Mouse (Mus musculus) naive thymus-derived CD4-positive, alpha-beta T cell, adult 2 months (primary cell): ENCODE measurements around the gene Tekt1.

Experiments used
- DNase-seq: peaks from one replicate; pipeline ENCODE4 v3.0.0-alpha.2; 2011; ENCODE audit warnings: low read depth

Gene Tekt1

DNA sequence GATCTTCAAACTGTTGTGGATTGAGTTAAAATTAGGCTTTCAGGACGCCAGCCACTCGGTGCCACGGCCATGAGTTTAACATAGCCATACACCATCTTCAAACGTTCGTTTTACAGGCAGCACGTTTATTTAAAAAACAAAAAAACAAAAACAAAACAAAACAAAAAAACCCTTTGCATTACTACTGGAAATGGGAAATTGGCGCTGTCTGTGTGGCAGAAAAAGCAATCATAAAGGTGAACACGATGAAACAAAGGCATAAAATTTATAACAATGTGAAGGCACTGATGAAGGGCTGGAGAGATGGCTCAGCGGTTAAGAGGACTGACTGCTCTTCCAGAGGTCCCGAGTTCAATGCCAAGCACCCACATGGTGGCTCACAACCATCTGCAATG lies at the start of gene Tekt1:
Tekt1 (minus strand) TSS at position 96 of the 395 bp plus-strand sequence.
- DNase-seq = no peak

DNA sequence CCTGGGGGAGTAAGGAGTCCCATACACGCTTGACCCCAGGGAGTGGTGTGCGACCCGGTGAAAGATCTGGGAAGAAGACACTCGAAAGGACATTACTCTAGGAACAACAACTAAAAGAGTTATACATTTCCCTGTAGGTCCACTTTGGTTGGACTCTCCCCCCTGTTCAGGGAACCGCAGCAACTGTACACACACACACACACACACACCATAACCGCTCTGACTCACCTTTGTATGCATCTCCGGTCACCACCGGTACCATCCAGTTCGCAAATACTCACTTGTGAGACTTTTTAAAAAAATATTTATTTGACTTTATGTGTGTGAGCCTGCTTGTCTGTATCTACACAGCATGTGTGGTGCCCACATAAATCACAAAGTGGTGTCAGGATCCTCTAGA lies 49.7 kb upstream of the Tekt1 start:
- DNase-seq = no peak

DNA sequence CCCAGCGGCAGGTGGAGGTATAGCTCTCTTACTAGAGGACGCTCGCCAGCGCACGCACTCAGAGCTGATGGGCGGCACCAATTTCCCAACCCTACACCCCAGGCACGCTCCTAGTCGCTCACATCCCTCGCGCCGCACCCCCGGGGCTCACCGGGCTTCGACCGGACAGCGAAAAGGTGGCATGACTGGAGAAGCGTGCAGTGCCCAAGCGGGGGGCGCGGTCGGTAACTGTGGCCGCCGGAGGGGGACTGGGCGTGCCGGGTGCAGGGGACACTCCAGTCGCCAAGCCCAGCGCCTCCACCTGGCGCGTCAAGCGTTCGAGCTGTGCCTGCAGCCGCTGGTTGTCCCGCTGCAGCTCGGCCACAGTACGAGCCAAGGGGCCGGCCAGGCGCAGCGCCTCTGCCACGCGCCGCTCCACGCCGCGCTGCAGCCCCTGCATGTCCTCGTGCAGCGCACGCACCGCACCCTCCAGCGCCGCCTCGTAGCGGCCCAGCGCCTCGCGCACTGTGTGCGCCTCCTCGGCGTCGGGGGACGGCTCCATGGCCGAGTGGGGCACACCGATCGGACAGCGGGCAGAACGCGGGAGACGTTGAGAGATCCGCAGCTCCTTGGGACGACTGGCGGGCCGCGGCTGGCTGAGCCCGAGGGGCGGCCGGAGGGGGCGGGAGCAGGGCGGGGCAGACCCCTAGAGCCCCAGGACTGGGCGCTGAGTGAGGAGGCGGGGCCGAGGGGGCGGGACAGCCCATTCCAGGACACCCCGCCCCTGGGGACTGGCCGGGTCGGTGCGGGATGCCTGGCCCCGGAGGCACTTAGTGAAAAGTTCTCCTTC lies 49.1 kb upstream of the Tekt1 start, which contains the start of gene Smtnl2:
Smtnl2 (minus strand) TSS at position 621 of the 829 bp plus-strand sequence.
- DNase-seq = no peak

DNA sequence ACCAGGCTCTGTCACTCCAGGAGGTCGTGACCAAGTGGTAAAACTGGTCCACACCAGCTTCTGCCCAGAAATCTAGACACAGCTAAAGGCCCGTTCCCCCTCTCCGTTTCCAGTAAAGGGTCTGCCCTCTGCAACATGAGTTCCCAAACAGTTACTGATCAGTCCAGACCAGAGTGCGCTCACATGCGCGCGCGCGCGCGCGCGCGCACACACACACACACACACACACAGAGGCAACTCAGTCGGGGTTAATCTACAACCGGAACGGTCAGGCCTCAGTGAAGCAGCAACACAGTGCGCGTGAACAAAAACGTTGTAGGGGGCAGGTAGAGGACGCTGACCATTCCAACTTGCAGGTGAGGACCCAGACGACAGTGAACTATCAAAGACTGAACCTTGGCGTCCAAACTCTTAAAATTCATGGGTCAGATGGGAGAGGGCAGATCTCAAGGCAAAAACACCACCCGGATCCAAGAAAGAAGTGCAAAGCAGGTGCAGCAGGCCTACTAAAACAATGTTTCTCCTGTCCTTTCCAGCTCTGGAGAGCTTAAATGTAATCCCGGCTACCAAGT lies 48.4 kb upstream of the Tekt1 start:
- no peak for DNase-seq

DNA sequence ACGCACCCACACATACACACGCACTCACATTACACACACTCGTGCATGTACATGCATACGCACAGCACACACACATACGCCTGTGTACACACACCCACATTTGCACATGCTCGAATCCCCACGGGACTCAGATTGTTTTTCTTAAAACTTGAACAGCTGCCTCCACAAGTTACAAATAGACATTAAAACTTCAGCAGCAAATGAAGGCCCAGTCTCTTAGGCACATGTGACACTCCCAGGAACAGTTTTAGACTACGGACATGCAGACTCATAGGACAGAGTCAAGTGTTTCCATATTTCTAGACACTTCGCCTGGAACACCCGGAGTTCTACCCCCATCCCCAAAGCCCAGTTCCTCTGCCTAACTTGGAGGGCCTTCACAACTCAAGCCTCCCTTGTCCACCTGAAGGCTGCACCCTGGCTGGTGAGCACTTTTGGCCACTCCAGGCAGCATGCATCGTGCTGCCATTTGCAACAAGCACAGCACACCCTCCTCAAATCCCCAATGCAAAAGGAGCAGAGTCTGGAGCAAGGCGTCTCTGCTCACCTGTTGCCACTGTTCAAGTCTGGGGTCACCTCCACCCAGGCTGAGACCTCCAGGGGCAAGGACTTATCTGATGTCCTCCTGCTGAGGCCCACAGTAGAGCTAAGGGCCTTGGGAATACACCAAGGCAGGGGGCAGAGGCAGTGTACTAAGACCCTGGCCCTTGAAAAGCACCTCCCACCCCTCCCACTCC lies 47.6 kb upstream of the Tekt1 start:
- no peak for DNase-seq

DNA sequence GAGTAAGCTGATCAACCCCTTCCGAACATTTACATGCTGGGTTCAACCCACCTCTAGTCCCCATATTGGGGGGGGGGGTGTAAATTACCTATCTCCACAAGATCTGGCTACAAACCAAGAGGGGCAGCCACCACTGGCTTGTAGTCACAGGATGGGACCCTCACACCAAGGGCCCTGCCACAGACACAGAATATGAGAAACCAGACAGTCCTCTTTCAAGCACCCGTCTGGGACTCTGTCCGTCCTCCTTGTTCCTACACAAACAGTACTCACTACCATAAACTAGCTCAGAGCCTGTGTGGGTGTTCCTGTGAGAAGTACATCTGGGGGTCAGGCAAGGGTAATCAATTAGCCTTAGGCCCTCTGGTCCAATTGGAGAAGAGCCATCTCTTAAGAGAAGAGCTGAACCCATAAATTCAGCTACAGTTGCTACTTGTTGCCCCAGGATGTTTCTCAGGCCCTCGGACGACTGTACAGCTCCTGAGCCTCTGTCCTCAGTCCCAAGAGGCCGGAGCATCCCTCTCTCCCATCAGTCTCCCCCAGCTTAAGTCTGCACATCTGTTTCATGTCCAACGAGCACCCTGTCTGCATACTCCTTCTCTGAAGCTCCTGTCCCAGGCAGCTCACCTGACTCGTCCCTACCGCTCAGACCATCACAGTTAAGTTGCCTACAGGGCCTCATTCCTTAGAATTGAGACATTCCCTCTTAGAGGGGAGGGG lies 46.4 kb upstream of the Tekt1 start:
- no peak for DNase-seq

DNA sequence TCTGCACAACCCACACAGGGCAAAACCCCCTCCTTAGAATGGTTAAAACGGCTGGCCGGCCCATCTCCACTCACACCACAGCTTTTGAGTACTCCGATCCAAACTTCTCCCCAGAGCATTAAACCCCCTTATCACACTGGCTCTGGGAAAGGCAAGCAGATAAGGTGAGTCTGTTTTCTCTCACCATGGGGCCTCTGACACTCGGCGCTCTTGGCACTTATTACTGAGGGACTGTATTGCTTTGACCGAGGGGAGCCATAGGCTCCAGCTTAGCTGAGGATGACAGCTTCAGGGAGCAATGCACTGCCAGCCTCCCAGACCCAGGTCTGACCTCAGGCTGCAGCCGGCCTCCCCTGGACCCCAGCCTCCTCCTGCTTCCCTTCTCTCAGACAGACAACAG lies 45.3 kb upstream of the Tekt1 start:
- no peak for DNase-seq

DNA sequence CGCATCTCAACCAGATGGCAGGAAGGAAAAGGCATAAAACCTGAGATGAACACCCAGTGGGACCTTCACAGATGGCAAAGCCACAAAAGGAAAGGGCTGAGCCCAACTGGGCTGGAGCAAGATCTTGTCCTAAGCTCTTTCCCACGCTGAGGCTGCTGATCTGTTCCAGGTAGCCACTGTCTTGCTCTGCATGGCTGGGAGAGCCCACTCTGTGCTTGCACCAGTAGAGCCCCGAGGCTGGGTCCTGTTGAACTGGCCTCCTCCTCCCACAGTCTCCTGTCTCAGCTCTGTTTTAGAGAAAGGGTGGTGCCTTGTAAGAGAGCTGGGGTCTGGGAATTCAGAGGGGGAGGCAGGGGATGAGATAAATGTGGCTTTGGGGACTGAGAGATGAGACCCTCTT lies 44.8 kb upstream of the Tekt1 start:
- DNase-seq = no peak

DNA sequence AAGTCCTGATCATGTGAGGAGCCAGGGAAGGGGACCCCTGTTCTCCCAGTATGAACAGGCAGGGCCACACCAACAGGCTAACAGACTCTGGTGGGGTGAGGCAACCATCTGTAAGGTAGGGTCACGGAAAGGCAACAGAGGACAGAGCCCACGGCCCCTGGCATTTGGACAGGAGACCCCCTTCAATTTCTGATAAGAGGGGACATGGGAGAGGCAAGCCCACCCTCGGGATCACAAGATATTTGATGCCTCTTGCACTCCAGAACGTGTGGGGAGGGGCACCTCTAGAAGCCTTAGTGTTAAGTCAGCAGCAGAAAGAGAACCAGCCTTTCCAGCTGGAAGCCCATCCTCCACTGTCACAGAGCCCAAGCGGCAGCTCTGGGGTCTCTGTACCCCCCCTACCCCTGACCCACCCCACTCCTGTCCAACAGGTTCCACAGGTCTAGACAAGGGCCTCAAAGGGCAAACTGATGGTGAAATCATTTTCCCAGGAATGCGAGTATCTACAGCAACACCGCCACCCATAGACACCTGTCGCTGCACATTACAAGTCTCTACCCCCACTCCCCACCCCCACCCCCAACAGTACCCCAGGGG lies 43.9 kb upstream of the Tekt1 start:
- DNase-seq = no peak

DNA sequence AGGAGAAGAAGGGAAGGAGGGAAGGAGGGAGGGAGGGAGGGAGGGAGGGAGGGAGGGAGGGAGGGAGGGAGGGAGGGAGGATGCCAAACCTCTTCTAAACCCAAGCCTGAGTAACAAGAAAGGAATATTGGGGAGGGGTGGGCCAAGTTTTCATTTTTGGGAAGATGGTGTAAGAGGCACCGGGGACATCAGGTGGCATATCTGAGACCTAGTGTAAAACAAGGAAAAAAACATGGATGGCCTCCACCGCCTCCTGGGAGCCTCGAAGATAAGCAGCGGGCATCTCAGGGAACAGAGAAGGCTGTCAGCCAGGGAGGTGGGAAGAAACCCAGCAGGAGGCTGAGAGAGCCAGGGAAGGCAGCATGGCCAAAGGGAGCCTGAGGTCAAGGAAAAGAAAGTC lies 43.3 kb upstream of the Tekt1 start:
- no peak for DNase-seq

DNA sequence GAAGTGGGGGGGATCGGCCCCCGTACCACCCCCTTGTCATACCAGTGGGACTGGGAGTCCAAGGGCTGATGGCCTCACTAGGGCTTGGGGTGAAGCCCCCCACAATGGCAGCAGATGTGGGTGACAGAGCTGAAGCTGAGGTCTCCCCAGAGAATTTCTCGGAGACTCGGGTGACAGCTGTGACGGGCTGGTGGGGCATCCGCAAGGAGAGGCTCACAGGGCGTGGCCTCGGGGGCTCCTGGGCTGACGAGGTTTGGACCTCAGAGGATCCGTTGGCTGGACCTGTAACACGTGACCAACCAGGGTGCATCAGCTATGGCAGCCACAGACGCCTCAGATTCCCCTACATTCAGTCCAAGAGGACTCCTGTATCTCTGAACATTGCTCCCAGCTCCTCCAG lies 40.7 kb upstream of the Tekt1 start:
- no peak for DNase-seq

DNA sequence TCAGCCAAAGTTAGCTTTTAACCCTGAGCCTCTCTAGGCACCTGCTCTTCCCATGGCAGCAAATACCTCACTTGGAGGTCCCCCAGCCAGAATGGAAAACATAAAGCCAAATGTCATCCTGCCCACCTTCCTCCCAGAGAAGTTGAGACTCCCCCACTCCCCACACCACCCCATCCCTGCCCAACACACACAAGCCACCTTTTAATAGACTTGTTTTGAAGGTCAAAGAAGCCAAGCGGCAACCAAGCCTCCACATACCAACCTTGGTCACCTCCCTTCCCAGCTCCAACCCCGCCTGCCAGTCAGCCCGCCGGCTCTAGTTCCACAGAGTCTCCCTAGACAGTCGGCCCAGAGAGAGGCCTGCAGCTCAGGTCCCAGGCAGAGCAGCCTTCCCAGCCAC lies 39.8 kb upstream of the Tekt1 start:
- no peak for DNase-seq

DNA sequence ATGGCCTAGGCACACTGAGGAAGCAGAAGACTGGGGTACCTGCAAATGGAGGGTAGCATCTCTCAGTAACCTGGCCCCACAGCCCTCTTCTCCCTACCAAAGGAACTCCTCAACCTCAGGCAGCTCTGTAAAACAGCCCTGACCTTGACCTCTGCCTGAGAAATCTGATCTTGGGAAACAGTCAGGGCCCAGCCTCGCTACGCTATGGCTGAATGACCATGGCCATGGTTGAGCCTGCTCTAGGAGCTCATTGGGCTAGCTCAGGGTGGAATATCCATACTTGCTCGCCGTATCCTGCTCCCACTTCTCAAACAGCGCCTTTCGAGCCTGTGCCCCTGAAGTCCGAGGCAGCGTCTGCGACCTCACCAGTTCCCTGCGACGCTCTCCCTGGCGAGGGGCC lies 38.8 kb upstream of the Tekt1 start:
- DNase-seq = no peak

DNA sequence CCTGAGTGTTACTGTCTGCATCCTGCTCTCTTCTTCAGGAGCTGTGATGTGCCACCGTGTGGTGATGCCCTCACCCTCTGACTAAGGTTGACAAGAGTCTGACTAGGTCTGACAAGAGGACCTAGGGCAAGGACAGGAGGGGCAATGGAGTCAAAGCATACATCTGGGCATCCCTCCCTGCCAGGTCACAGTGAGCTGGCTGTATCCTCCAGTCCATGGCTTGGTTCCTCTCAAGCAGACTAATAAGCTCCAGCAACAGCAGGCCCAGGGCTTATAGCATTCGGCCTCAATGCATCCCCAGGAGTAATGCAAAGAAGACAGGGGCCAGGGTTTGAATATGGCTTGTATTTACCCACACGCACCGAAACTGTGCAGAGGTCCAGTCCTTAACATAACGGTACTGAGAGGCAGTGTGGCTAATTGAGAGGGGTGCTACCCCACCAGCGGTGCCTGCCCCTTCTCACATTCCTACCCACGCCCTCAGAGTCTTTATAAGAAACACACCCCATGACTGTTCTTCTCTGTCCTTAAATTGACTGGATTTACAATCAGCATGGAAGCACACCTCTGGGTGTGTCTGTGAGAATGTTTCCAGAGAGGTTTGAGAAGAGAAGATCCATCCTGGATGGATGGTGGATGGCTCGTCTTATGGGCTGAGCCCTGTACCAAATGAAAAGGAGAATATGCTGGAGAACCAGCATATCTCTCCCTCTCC lies 35.7 kb upstream of the Tekt1 start:
- no peak for DNase-seq

DNA sequence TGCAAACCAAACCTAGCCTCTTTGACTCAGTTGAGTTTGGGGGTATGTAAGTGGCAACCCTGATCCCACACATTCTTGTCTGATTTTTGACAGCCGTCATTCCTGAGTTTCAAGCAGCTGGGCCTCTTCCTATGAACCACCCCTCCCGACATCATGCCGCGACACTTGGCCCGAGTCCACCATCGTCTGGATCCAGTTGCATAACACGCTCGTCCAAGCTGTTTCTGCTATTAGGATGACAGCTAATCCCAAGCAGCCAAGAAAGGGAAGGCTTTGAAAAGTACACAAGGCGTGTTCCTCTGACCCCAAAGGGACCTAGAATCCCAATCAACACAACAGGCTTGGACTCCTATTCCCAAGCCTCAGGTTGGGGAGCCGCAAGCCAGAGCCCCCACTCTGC lies 34.8 kb upstream of the Tekt1 start:
- no peak for DNase-seq

DNA sequence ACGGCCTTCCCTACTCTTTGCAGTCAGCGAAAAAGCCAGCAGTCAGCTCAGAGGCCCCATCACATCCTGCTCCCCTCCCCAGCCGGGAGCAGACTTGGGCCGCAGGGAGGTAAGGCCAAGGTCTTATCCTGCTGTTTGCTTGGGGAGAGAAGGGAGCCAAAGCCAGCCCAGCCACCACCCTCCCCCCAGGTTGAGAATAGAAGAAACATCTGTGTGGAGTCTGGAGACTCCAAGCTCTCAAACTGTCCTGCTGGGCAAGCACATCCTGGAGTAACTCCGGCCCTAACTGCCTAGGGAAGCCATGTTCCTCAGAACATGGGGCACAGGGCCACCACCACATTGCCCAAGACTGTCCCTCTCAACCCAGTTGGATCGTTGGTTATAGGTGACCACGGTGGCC lies 34.4 kb upstream of the Tekt1 start:
- no peak for DNase-seq

DNA sequence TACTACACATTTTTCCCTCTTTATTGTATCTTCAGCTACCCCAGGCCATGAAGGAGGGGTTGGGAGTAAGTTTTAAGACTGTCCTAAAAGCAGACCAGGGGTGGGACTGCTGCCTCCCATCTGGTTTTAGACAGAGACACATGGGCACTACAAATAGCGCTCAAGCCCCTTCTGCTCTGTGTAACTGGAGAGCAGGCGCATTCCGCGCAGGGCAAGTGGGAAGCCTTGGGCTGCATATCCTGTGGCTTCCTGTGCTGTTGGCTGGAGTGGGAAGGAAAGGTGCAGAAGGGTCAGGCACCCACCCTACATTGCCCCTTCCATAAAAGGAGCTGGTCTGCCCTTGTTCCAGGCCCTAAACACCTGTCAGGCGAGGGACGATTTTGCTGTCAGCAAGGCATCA lies 33.4 kb upstream of the Tekt1 start:
- no peak for DNase-seq

DNA sequence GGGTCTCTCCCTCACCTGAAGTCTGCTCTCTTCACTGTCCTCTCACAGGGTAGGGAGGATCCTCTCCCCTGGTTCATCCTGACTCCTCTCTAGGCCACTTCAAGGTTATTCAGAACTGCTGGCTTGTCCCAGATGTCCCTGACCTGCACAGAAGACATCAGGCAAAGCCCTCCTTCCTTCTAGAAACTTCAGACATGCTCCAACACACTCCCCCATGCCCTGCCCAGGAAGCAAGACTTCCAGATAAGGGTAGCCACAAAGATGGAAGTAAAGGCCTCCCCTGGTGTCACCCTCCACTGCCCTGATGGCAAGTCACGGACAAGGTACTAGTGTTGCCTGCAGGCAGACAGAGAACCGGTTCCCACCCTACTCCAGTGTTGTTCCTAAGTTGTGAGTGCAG lies 32.5 kb upstream of the Tekt1 start:
- DNase-seq = no peak

DNA sequence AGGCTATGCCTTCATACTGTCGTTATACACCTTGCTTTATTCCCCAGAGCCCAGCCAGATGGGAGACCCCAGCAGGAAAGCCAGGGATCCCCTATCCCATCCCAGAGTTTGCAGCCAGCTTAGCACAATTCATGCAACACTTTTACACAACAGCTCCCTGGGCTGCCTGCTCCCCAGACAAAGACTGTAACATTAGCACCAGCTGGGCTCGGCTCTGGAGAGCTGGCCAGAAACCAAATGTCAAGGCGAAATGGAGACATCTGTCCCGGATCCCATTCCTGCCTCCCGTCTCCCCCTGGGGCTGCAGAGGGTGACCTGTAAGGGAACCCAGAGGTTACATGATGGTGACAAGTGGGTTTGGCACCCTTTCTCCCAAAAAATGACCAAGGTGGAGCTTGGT lies 31.4 kb upstream of the Tekt1 start:
- no peak for DNase-seq

DNA sequence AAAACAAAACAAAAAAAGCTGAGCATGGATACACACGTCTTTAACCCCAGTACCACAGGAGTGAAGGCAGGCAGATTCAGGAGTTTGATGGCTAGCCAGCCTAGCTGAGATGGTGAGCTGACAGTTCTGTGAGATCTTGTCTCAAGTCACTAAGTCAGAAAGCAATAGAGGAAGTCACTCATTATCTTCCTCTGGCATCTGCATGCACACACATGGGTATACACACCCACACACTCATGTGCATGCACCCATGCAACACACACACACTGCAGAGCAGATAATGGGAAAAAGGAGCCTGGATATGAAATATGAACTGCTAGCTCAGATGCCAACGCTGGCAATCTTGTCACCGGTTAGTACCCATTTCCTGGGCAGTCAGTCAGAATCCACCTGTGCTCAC lies 31.0 kb upstream of the Tekt1 start:
- DNase-seq = no peak

DNA sequence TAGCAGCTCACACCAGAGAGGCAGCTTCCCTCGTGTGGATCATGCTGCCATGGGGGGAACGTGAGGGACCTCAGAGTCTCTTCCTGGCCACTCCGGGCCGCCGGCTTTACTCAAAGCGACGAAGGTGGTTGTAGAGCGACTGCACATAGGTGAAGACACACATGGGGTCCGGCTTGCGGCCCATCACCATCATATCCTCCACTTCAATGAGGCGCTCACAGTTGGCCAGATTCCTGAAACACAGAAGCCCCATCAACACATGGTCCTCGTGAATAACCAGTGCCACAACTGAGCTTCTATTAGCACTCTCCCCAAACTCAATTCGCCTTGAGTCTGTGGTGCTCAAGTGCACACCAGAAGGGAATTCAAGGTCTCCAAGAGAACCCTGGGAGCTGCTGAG lies 28.9 kb upstream of the Tekt1 start:
- no peak for DNase-seq
